Mouse (Mus musculus): ENCODE results near the gene Sall2.
"Not testable (repeated sequence)": the region's sequence is repeated elsewhere in the genome, so short reads cannot be mapped to it uniquely, and the experiment has no call there.

Sall2 gene

DNA sequence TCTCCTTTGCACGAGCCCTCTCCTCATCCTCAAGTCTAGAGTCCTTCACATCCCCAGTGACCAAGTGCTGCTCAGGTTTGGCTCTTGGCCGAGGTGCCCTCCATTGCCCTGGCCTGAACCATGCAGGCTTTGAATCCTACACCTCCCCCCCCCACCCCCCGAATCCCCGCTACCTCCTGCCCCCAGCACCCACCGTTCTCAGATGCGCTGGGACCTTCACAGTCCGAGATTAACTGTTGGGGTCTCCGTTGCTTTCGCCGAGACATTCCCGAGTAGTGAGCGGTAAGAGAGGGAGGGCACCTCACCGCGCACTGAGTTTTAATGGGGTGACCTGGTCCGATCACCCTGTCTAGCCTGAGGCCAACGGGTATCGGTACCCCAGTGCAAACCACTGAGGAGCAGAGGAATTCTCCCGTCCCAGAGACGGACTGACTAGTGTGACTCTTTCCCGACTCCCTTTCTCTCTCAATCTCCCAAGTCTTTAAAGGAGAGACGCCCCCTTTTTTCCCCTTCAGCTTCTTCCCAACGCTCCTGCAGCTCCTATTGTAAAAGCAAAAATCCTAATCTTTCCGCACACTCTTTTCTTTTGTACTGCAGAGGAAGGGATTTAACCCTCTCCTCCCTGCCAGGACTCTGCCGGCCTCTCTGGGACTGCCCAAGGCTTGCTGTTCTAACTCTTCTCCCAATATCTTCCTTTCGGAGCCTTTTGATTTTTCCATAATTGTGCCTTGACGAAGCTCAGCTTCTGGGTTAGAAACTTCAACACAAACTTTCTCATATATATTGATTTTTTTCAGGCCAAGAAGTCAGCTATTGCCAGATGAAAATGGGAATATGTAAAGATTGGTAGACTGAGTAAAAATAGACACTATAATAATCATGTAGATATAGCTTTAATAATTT, at the start of gene Sall2:
TSS of gene Sall2 (minus strand) at position 853 of the 903 bp plus-strand sequence.
- no peak for DNase-seq (ENCODE audit: low read depth in 1 of 2, low spot score in 2 of 2)

DNA sequence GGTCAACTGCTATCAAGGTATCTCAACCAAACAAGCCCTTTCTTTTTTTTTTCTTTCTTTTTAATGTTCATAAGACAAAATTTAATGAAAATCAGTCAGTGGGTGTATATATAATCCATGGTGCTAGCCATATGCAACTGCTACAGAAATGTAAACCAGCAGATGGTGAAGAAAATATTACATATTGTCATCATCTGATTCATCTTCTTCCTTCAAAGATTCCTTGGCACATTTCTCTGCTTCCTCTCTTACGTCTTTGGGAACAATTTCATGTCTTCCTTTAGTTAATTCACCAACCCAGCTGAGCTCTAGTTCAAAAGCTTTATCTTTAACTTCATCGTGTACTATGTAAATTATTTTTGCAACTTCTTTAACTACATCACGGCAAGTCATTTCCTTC, 40.2 kb upstream of the Sall2 start:
- no peak for DNase-seq (ENCODE audit: low read depth in 1 of 2, low spot score in 2 of 2)

DNA sequence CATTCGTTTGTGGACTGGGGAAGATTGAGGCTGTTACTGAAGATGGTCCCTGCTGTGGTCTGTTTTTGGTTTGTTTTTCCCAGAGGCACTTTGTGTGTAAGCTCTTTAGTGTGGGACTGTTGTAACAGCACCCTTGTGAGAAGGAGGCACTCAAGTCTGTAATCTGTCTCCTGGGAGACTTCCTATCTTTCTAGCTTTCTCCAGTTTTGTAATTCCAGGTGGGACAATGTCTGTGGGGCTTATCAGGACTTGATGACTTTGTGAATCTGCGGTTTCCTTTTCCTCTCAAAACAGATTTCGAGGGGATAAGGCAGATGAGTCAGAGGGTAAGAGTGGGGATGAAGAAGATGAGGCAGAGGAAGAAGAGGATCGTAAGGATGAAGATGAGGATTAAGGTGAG, 27.7 kb upstream of the Sall2 start, which contains the start of gene Olfr1513:
TSS of gene Olfr1513 (minus strand) at position 101 of the 400 bp plus-strand sequence.
- no peak for DNase-seq (ENCODE audit: low read depth in 1 of 2, low spot score in 2 of 2)

DNA sequence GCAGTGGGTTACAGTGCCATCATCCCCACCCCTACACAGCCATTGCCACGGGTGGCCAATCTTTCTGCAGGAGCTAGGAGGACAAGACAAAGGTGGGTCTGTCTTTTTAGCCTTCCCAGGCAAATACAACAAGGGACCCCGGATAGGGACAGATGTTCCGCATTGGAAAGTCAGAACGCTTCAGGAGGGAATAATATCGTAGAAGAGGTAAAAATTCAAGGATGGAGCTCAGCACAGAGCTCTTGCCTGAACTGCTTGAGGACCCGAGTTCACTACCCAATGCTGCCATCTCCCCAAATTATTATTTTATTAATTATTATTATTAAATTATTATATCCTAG, 10.9 kb upstream of the Sall2 start:
- DNase-seq (ENCODE audit: low read depth in 1 of 2, low spot score in 2 of 2): no peak

DNA sequence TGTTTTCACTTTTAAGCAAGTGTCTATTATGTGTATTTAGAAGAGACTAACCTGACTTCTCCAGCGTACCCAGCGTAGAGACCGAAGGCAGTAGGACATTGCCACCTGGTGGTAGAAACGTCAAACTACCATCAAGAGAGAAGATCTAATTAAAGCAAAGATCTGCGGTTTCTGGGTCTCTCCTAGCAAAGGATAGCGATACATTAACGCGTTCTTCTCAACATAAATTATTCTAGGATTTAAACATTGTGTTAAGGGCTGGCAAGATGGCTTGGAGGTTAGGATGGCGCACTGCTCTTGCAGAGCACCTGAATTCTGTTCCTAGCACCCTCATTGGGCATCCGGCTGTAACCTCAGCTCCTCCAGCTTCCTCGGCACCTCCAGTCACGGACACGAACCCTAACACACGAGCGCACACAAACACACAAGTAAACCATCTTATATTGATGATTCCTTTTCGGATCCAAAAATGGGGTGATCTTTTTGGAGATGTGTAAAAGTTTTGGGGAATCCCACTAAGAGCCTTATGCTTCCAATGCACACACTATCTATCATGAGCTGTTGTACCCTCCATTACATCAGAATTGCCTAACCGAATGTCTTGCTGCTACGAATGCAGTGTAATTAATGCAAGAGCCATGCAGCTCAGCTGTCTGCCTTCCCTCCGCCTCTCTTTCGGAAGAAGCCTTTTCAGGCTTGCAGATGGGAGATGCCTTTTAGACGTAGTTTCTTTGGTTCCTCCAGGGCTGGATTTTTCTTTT, 10.4 kb upstream of the Sall2 start:
- DNase-seq (ENCODE audit: low read depth in 1 of 2, low spot score in 2 of 2): no peak

DNA sequence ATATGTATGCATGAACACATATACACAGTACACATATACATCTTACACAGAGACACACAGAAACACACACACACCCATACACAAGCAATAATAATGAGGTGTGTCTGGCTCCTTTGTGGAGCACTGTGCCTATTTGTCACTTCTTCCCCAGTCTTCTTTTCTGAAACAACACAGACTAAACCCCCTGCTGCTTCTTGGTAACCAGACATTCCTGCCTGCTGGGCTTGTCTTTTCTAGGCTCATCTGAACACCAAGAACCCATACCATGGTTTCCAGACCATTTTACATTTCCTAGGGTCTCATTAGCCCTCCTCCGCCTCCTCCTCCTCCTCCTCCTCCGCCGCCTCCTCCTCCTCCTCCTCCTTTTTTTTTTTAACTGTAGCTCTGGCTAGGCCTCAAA, 3.6 kb upstream of the Sall2 start:
- no peak for DNase-seq (ENCODE audit: low read depth in 1 of 2, low spot score in 2 of 2)

DNA sequence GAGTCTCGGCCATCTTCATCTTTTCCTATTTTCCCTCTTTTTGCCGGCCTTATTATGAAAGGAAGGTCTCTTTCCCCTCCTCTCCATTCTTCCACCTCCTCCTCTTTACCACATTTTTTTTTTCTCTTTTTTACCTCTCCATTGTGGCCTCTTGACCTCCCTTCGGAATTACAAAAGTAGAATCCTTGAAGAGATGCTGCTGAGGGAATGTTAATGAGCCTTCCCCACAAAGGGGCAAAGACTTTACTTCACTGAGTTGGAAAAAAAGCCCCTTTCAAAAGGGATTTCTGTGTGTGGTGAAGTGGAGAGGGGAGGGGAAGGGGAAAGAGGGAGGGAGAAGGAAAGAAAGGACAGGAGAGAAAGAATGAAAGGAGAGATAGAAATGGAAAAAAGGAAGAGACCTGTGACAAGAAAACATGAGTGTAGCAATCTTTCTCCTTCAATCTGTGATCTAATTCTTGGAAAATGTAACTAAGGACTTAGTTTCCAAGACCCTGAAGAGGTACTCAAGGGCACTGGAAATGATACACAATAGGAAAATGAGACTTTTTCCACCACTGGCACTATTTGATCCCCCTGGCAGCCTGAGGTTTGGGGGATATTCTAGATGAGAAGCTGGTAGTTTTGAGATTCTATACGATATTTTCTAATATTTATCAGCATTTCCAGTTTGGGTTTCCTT, 2.6 kb upstream of the Sall2 start:
- DNase-seq (ENCODE audit: low read depth in 1 of 2, low spot score in 2 of 2): no peak

DNA sequence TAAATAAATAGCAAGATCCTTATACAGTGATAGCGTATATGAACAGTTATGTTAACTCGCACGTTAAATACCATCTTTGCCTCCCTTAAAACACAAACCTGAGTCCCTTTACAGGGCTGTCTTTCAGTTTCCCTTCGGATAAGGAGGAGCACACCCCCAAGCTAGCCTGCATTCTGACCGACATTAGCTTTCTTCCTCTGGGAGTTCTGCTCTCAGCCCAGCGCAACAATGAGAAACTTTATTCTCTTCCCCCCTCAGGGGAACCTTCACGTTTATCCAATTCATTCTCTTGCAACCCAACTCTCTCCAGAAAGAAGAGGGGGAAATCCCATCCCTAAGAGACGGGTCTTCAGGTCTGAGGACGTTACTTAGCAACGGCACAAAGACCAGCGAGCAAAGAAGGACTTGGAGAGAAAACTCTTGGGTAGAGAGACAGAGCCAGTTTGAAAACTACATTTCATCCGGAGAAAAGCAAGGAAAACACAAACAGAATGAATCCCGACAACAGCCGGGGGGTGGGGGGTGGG, 1.1 kb downstream of the Sall2 start:
- DNase-seq (ENCODE audit: low read depth in 1 of 2, low spot score in 2 of 2): no peak

DNA sequence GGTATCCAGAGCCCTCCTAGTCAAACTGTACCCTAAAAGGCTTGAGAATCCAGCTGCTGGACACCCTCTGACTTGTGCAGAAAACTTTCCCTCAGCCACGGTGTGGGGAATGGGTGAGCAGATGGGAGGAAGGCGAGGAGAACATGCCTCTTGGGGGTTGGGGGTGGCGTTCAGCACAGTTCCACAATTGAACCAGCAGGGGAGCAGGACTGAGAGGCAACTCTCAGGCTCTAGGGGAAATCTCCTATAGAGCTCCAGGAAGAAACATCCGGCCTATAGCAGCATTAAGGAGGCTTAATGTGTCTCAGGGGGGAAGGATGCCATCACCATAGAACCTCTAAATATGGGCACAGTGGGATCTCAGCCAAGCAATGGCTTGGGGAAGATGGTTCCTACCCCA, 2.7 kb downstream of the Sall2 start:
- DNase-seq (ENCODE audit: low read depth in 1 of 2, low spot score in 2 of 2): no peak

DNA sequence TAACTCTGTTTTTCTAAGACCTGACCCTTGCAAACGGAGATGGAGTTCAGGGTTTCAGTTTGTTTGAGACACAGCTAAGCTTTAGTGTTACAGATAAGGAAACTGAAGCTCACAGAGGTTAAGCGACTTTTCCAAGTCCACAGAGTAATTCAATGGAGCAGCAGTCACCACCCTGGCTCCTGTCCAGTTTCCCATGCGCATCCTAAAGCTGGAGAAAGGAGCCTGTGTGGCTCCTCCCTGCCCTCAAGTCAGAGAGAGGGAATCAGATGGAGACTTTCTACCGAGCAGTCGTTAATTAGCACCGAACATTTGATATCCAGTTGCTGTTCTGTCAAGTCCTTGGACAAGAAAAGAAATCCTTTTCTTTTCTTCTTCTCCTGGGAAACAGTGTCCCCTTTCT, 9.2 kb downstream of the Sall2 start:
- DNase-seq (ENCODE audit: low read depth in 1 of 2, low spot score in 2 of 2): no peak

DNA sequence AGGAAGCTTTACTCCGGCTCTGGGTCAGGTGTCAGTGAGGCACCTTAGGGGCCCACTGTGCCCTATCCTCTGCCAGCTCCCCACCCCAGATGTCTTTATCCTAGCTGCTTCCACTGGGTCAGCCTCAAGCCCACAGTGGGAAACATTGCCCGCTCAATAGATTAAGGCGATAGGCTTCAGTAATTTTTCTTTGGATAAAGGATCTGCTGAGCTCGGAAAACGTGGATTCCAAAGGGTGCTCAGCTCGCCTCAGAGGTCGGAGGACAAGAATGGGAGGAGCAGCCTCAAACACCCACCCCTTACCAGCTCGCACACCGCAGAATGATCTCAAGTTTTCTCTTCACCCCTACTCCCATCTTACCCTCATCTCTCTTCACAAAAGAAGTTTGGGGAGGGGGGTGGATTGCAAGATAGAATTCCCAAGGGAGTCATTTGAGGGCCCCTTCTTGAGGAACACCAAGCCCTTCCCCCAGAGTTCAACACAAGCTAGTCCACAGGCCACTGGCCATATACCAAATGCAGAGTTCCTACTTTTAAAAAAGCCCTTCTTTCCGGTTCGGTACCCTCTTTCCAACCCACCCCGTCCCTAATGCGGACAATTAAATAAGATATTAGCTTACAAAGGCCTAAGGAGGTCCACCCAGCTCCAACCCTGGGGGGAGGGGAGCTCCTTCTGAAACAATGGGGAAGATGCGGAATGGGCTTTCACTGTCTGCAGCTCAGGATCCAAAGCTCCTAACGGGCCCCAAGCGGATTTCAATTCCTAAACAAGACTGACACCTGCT, 11.9 kb downstream of the Sall2 start:
- DNase-seq (ENCODE audit: low read depth in 1 of 2, low spot score in 2 of 2): no peak

DNA sequence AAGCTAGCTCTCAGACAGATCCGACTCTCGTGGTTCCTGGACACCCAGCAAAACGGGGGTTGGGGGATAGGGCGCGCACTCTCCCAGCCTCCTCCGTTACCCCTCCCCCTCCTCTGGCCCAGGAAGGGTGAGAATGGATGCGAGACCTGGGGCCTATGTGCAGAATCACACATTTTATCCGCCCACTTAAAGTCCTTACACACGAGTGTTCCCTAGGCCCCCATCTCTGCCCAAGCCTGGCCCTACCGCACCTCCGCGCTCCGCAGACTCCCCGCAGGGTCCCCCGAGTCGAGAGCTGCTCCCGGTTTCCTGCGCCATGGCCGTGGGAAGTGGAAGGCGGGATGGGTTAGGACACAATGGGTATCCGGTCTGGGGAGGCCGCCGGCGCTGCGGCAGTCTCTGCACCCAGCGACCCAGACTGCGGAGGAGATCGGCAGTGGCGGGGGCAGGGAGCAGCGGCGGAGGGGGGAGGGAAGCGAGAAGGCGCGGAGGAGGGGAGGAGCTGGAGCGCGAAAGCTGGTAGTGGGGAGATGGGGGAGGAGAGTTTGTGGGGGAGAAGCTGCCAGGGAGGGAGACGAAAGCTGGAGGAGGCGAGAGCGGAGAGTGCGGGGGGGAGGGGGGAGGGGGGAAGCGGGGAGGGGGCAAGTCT, 12.6 kb downstream of the Sall2 start:
- DNase-seq (ENCODE audit: low read depth in 1 of 2, low spot score in 2 of 2): no peak

DNA sequence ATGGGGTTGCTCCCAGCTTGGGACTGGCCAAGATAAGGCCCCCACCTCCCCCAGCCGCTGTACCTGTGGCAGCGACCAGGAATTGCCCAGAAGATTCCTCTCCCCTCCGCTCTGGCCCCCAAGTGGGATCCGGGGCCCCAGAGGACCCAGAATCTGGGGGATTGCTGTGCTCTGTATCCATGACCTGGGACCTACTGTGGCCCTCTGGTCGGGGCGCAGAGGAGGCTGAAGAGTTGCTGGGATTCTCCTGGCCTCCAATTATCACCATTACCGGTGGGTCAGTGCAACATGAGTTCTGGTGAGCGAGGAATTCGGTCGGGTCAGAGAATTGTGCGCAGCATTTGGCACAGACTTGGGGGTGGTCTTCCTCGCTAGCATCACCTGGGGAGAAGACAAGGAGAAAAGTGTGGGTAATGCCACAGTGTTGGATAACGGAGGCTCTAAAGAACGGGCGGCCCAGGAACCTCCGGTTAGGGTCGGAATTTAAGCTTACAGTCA, 13.2 kb downstream of the Sall2 start:
- DNase-seq (ENCODE audit: low read depth in 1 of 2, low spot score in 2 of 2): no peak

DNA sequence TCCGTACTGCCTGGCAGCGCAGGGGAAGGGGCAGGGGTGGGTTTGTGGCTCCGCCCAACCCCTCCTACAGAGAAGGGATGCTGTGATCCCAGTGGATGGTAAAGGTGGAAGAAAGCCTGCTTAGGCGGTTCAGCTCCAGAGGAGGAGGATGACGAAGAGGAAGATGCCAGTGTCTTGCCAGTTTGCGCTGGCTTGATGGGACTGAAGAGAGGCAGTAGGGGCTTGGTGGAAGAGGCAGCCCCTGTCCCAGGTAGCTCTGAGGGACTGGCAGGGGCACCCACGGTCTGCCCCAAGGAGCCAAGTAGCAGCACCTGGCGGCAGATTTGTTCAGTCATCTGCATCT, 13.8 kb downstream of the Sall2 start:
- DNase-seq (ENCODE audit: low read depth in 1 of 2, low spot score in 2 of 2): no peak

DNA sequence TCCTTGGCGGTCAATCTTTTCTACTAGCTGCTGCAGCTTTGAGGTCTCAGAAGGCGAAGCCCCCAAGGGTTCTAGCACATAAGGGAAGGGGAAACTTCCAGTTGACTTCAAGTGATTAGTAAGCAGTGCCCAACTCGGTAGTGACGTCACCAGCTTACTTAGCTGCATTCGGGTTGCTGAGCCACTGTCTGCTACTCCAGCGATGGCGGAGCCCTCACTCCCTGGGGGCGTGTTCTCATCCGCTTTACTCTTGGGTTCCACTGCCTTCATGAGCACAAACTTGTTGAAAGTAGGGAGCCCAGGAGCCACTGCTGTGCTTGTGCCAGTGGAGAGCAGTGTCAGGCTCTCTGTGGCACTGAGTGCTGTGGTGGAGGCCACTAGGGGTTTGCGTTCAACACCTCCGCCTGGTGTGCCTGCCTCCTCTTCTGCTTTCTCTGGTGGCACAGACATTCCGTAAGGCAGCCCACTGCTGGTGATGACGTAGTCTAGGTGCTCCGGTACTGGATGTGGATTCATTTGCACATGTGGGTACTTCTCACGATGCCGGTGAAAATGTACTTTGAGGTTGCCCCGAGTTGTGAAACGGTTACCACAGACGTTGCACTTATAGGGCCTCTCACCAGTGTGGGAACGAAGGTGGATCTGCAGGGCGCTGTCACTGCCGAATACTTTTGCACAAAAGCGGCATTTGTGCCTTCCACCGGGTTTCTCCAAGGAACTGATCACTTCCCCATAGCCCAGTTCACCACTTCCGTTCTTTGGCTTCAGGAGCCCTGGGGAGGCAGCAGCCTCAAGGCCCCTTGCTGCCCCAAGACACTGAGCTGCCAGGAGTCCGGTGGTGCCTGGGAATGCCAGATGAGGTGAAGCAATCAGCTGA, 14.4 kb downstream of the Sall2 start:
- peak; percentile 21 to 49 for DNase-seq (ENCODE audit: low read depth in 1 of 2, low spot score in 2 of 2)

DNA sequence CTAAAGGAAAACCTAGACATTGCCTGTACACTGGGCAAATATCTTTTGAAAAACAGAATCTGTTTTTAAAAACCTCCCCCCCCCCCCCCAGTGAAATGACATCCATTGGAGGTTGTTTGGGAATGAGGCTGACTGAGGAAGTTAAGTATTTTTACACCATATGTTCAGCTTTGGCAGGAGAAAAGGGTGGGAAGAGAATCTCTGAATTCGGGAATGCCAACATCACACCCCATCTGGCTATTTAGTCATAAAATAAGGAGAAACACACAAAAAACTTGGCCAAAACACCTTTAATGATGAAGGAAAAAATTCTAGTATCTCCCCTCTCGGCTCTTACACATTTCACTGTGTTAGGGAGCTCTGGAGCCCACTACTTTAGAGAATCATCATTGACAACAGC, 17.7 kb downstream of the Sall2 start:
- no peak for DNase-seq (ENCODE audit: low read depth in 1 of 2, low spot score in 2 of 2)

DNA sequence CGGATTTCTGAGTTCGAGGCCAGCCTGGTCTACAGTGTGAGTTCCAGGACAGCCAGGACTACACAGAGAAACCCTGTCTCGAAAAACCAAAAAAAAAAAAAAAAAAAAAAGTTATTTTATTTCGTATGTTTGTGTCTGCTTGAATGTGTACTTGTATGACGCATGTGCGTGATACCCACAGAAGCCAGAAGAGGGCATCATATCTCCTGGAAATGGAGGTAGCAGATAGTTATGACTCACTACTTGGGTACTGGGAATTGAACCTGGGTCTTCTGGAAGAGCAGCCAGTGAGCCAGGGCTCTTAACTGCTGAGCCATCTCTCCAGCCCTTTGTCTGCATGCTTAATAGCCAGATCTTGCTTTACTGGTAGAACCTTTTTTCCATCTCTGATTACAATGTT, 18.2 kb downstream of the Sall2 start:
- DNase-seq (ENCODE audit: low read depth in 1 of 2, low spot score in 2 of 2): not testable (repeated sequence)

DNA sequence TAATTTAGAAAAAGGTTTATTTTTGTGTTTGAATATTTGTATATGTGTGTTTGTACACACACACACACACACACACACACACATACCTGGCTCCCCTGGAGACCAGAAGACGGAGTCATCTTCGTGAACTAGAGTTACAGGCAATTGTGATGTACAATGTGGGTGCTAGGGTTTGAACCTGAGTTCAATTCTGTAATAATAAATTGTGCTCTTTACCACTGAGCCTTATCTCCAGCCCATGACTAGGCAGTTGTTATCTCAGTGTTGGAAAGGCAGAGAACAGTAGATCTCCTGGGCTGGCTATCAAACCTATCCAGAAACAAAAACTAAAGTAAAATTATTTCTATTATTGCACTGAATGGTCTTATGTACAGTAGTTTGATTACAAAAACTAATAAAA, 22.5 kb downstream of the Sall2 start:
- no peak for DNase-seq (ENCODE audit: low read depth in 1 of 2, low spot score in 2 of 2)

DNA sequence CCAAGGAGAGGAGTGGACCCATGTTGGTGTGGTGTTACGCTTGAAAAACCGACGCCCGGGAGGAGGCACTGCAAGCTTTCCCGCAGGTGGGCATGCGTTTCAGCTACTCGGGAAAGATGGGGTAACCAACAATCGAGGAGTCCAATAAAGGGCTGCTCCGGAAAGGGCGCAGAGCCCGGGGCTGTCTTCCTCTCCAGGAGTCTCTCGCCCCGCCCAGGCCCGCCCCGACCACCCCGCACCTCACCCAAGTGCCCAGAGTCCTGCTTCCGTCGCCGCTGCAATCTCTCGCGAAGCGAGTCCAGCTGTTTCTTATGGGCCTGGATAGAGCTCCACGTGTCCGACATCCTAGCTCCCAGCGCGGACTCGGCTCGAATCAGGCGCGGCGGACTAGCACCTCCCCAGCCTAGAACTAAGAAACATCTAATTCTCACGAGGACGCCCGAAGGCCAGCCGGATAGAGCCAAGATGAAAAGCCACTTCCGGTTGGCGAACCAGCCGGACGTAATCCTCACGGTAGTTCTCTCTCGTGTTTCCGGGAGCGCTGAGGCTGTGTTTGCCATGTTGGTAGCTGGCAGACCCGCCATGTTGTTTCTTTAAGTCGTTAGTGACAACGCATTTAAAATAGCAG, 23.8 kb downstream of the Sall2 start, which contains the start of gene Mettl3:
TSS of gene Mettl3 (minus strand) at position 485 of the 628 bp plus-strand sequence.
- peak; percentile 70 to 78 for DNase-seq (ENCODE audit: low read depth in 1 of 2, low spot score in 2 of 2)
